Mouse (Mus musculus): ENCODE measurements around the gene Vps8. TPM values are rescaled to one million over a fixed set of nuclear protein-coding genes. Genes with fewer than 3 reads are reported as not detected.
A peak's percentile ranks its signal among the peaks of the same experiment; 100 is the strongest.

Gene Vps8
- total RNA-seq, 2 experiments from 2014 or later, result 57.2 to 61.5 TPM

- DNase-seq (ENCODE audit: extremely low spot score in 1 of 2, low spot score in 2 of 2), result no peak
- intact Hi-C loops (cut with DNase I), result no loop called here
Observed at GRCm38 (mm10) chr16:21399942-21400341, 23.0 kb upstream of the Vps8 start.

- no peak for DNase-seq (ENCODE audit: extremely low spot score in 1 of 2, low spot score in 2 of 2)
- intact Hi-C loops (cut with DNase I), result no loop called here
Observed at GRCm38 (mm10) chr16:21402068-21402467, 20.9 kb upstream of the Vps8 start.

GRCm38 (mm10) chr16:21403402-21403801 is 19.5 kb upstream of the Vps8 start:
- intact Hi-C loops (cut with DNase I), result no loop called here
- DNase-seq (ENCODE audit: extremely low spot score in 1 of 2, low spot score in 2 of 2), result no peak

GRCm38 (mm10) chr16:21404631-21405030 is 18.3 kb upstream of the Vps8 start:
- DNase-seq (ENCODE audit: extremely low spot score in 1 of 2, low spot score in 2 of 2), result no peak
- intact Hi-C loops (cut with DNase I), result no loop called here

GRCm38 (mm10) chr16:21405224-21405969 is 17.5 kb upstream of the Vps8 start:
- DNase-seq (ENCODE audit: extremely low spot score in 1 of 2, low spot score in 2 of 2), result no peak
- intact Hi-C loops (cut with DNase I), result no loop called here

GRCm38 (mm10) chr16:21406136-21406535 is 16.8 kb upstream of the Vps8 start:
- intact Hi-C loops (cut with DNase I), result no loop called here
- no peak for DNase-seq (ENCODE audit: extremely low spot score in 1 of 2, low spot score in 2 of 2)

GRCm38 (mm10) chr16:21411779-21412178 is 11.1 kb upstream of the Vps8 start:
- intact Hi-C loops (cut with DNase I), result no loop called here
- DNase-seq (ENCODE audit: extremely low spot score in 1 of 2, low spot score in 2 of 2), result no peak

- peak; percentile 69 to 70 for DNase-seq (ENCODE audit: extremely low spot score in 1 of 2, low spot score in 2 of 2)
- intact Hi-C loops (cut with DNase I), result no loop called here
Observed at GRCm38 (mm10) chr16:21412593-21413047, 10.3 kb upstream of the Vps8 start.

- intact Hi-C loops (cut with DNase I), result no loop called here
- DNase-seq (ENCODE audit: extremely low spot score in 1 of 2, low spot score in 2 of 2), result no peak
Observed at GRCm38 (mm10) chr16:21413819-21414218, 9.1 kb upstream of the Vps8 start.

- no peak for DNase-seq (ENCODE audit: extremely low spot score in 1 of 2, low spot score in 2 of 2)
- intact Hi-C loops (cut with DNase I), result no loop called here
Observed at GRCm38 (mm10) chr16:21415128-21415527, 7.8 kb upstream of the Vps8 start.

GRCm38 (mm10) chr16:21418012-21418411 is 4.9 kb upstream of the Vps8 start:
- intact Hi-C loops (cut with DNase I), result no loop called here
- no peak for DNase-seq (ENCODE audit: extremely low spot score in 1 of 2, low spot score in 2 of 2)

- intact Hi-C loops (cut with DNase I), result no loop called here
Observed at GRCm38 (mm10) chr16:21423546-21423910, 610 bp downstream of the Vps8 start.

GRCm38 (mm10) chr16:21428131-21428530 is 5.2 kb downstream of the Vps8 start:
- DNase-seq (ENCODE audit: extremely low spot score in 1 of 2, low spot score in 2 of 2), result no peak
- intact Hi-C loops (cut with DNase I), result no loop called here

More at GRCm38 (mm10) chr16:21423546-21423910, 610 bp downstream of the Vps8 start:
- no peak for DNase-seq (ENCODE audit: extremely low spot score in 1 of 2, low spot score in 2 of 2)

- DNase-seq (ENCODE audit: extremely low spot score in 1 of 2, low spot score in 2 of 2), result no peak
- intact Hi-C loops (cut with DNase I), result no loop called here
Observed at GRCm38 (mm10) chr16:21430377-21431060, 7.6 kb downstream of the Vps8 start.

GRCm38 (mm10) chr16:21431614-21432013 is 8.7 kb downstream of the Vps8 start:
- intact Hi-C loops (cut with DNase I), result no loop called here

GRCm38 (mm10) chr16:21433543-21433942 is 10.6 kb downstream of the Vps8 start:
- intact Hi-C loops (cut with DNase I), result no loop called here
- DNase-seq (ENCODE audit: extremely low spot score in 1 of 2, low spot score in 2 of 2), result no peak

More at GRCm38 (mm10) chr16:21431614-21432013, 8.7 kb downstream of the Vps8 start:
- no peak for DNase-seq (ENCODE audit: extremely low spot score in 1 of 2, low spot score in 2 of 2)

- no peak for DNase-seq (ENCODE audit: extremely low spot score in 1 of 2, low spot score in 2 of 2)
- intact Hi-C loops (cut with DNase I), result no loop called here
Observed at GRCm38 (mm10) chr16:21441012-21441411, 18.1 kb downstream of the Vps8 start.

- no peak for DNase-seq (ENCODE audit: extremely low spot score in 1 of 2, low spot score in 2 of 2)
- intact Hi-C loops (cut with DNase I), result no loop called here
Observed at GRCm38 (mm10) chr16:21445026-21445625, 22.2 kb downstream of the Vps8 start.

GRCm38 (mm10) chr16:21447447-21447846 is 24.5 kb downstream of the Vps8 start:
- intact Hi-C loops (cut with DNase I), result no loop called here
- DNase-seq (ENCODE audit: extremely low spot score in 1 of 2, low spot score in 2 of 2), result no peak

- intact Hi-C loops (cut with DNase I), result no loop called here
- no peak for DNase-seq (ENCODE audit: extremely low spot score in 1 of 2, low spot score in 2 of 2)
Observed at GRCm38 (mm10) chr16:21448464-21448863, 25.5 kb downstream of the Vps8 start.
